Mouse (Mus musculus) neural tube, postnatal 0 days (tissue): ENCODE data around the gene Slc1a3. TPM values are rescaled to one million over a fixed set of nuclear protein-coding genes. Genes with fewer than 3 reads are reported as not detected.

ENCODE experiments used
- polyA plus RNA-seq: library from polyadenylated mRNA; unstranded; fragments of >200 nt; fragmentation: Nextera tagmentation; extraction: Ambion mirVana; gene quantifications from 2 replicates; pipeline ENCODE4 v1.2.1, GENCODE M21; 2015

Gene Slc1a3
- 192 and 218 TPM in 2 replicates for polyA plus RNA-seq

DNA sequence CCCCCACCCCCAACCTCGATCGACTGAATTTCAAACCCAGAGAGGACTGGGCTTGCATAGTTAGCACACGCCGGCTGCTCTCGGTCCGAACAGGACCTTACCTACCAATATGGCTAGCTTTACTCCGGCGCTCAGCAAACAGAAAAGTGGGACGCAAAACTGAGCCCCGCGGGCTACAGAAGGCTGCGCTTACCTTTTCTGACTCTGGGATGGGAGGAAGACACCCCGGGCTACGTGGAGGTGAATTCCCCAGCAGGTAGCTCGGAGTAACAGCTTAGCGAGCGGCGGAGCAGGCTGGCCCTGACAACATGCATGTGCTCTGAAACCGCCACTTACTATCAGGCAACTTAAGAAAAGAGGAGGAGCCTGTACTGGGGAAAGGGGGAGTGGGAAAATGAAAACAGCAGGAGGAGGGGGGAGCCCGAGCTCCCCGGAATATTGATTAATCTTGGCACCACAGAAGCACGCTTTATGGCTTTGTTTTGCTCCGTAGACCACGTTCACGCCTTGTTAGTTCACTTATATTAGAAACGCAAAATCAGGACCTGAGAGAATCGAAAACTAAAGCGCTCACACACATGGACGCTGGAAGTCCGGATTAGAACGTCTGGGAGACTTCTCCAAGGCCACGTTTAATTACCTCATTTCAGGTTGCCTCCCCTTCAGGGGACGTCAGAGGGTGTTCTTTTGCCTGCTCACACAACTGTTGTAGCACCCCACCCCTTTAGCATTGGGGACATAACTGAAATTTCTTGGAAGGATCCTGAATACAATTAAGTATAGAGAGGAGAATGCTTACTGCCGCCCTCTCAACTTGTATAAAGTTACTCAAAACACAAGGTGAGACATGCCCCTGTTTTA, at the start of gene Slc1a3:
TSS of gene Slc1a3 (minus strand) at position 619 of the 861 bp plus-strand sequence.

Other genes starting within 250 kb of the Slc1a3 start
- gene Gm2310, start 190.8 kb downstream of the Slc1a3 start, polyA plus RNA-seq: not detected in 2 replicates